Mouse (Mus musculus) olfactory bulb, adult 2 months (tissue): Measurements from ENCODE around the gene Akap7.

Experiments
- CTCF ChIP-seq: fragments of 200-500 bp; IDR thresholded peaks from 2 replicates; pipeline ENCODE4 v1.5.1; 2012; ENCODE audit warnings: low read depth, mild to moderate bottlenecking, low read length, moderate library complexity; ENCODE audit not compliant: insufficient read depth
- POLR2A ChIP-seq: fragments of 200-500 bp; IDR thresholded peaks from 2 replicates; pipeline ENCODE4 v1.6.1; 2012; ENCODE audit warnings: mild to moderate bottlenecking, low read depth, low read length, moderate library complexity; ENCODE audit not compliant: insufficient read depth

DNA sequence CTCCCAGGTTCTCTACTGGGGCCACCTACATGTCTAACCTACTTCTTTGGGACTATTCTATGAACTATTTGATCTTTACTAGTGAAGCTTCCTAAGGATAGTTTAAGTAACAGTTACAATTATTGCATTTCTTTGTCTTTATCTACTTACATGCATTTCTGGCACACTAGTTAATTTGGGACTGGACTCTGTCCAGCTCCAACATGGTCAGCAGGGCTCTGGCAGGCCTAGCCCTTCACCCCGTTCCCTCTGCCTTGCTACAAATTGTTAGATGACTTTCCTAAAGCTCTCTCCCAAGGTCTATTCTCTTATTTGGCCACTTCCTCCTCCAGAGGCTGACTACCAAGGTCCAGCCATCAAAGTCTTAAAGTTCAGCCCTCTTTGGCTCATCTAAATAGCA is 165.9 kb downstream of the Akap7 start:
- no peak for TF ChIP-seq POLR2A
- no peak for TF ChIP-seq CTCF
